Mouse (Mus musculus) embryonic facial prominence, embryonic 13.5 days (tissue): ENCODE results near the gene Rimbp3. TPM values are rescaled to one million over a fixed set of nuclear protein-coding genes. Genes with fewer than 3 reads are reported as not detected.

ENCODE experiments used
- polyA plus RNA-seq: library from polyadenylated mRNA; unstranded; fragments of >200 nt; fragmentation: Nextera tagmentation; extraction: Ambion mirVana; gene quantifications from 2 replicates; pipeline ENCODE4 v1.2.1, GENCODE M21; 2015

The Rimbp3 gene
- polyA plus RNA-seq, 1 experiment from 2014 or later, result 0.35 TPM

Other genes starting within 250 kb of the Rimbp3 start
- gene Mapk1, start 225.2 kb upstream of the Rimbp3 start, polyA plus RNA-seq, result 136 and 149 TPM in 2 replicates
- 56.7 and 66.3 TPM in 2 replicates for gene Ypel1, start 138.9 kb upstream of the Rimbp3 start, polyA plus RNA-seq
- 159 and 161 TPM in 2 replicates for gene Ppil2, start 97.3 kb upstream of the Rimbp3 start, polyA plus RNA-seq
- gene 2610318N02Rik, start 83.4 kb upstream of the Rimbp3 start, polyA plus RNA-seq, result 42.8 and 54.8 TPM in 2 replicates
- gene Sdf2l1, start 76.2 kb upstream of the Rimbp3 start, polyA plus RNA-seq, result 60.1 and 65.3 TPM in 2 replicates
- gene Ydjc, start 64.0 kb upstream of the Rimbp3 start, polyA plus RNA-seq, result 9.3 and 10.9 TPM in 2 replicates
- 0.62 and 0.98 TPM in 2 replicates for gene Ccdc116, start 61.4 kb upstream of the Rimbp3 start, polyA plus RNA-seq
- 348 TPM in 2 replicates for gene Ube2l3, start 6.0 kb upstream of the Rimbp3 start, polyA plus RNA-seq
- gene Hic2, start 25.0 kb downstream of the Rimbp3 start, polyA plus RNA-seq, result 6.3 and 7.1 TPM in 2 replicates
- gene Tmem191c, start 67.5 kb downstream of the Rimbp3 start, polyA plus RNA-seq, result 12.7 and 13.6 TPM in 2 replicates
- 0.45 and 2.2 TPM in 2 replicates for gene Serpind1, start 122.8 kb downstream of the Rimbp3 start, polyA plus RNA-seq
- 13.2 and 15.5 TPM in 2 replicates for gene Snap29, start 197.4 kb downstream of the Rimbp3 start, polyA plus RNA-seq
- gene Pi4ka, start 197.7 kb downstream of the Rimbp3 start, polyA plus RNA-seq, result 35.5 and 37.9 TPM in 2 replicates
- 83.3 and 84.3 TPM in 2 replicates for gene Crkl, start 243.4 kb downstream of the Rimbp3 start, polyA plus RNA-seq